Comparison of ENCODE assay signal across 14 mouse cellular contexts in genomic region chr12:73715954-73716731, GRCm38 (mm10).
DNase-seq lines count a peak whose midpoint lies in the region; ATAC-seq and TF ChIP-seq lines count a peak whose summit lies in the region.
"Had no signal": no experiment of that assay in that cellular context is flagged by ENCODE, and none has a peak within 500 bp of the region (broad histone marks: within the 10 kb centered on the region; RNA-seq: fewer than 3 reads in every experiment).

No protein-coding gene starts in this region.

- H3K9ac ChIP-seq in lung, embryonic 14.5 days, result no peak overlapping the region
- no peak overlapping the region for H3K9ac ChIP-seq in intestine, postnatal 0 days (ENCODE audit: low read depth, low read length)
- H3K9ac ChIP-seq: limb, embryonic 13.5 days had no signal

- H3K36me3 ChIP-seq in lung, embryonic 14.5 days (ENCODE audit: insufficient read depth), result no peaks in the 10 kb centered on the region
- H3K36me3 ChIP-seq in intestine, postnatal 0 days (ENCODE audit: control insufficient read depth, insufficient read depth), result no peaks in the 10 kb centered on the region
- H3K36me3 ChIP-seq: limb, embryonic 13.5 days had no signal

- no peak overlapping the region for H3K27ac ChIP-seq in lung, embryonic 14.5 days (ENCODE audit: low read depth)
- H3K27ac ChIP-seq in intestine, postnatal 0 days (ENCODE audit: low read depth, low read length), result no peak overlapping the region
- H3K27ac ChIP-seq: limb, embryonic 13.5 days had no signal

- 62% methylated on average over 21 of the region's 21 CpGs for WGBS in lung, embryonic 14.5 days
- WGBS in intestine, postnatal 0 days, result 72% methylated on average over 21 of the region's 21 CpGs

- no peaks in the 10 kb centered on the region for H3K9me3 ChIP-seq in lung, embryonic 14.5 days (ENCODE audit: low read depth, low read length)
- no peaks in the 10 kb centered on the region for H3K9me3 ChIP-seq in intestine, postnatal 0 days (ENCODE audit: control insufficient read depth)
- H3K9me3 ChIP-seq: limb, embryonic 13.5 days had no signal

- peak; percentile 31 for DNase-seq in lung, embryonic 14.5 days
- DNase-seq in lung, postnatal 10 days, result no peak
- DNase-seq in T-cell, adult 2 months (ENCODE audit: low spot score), result peak; percentile 94
- DNase-seq in lung, postnatal 14 days, result peak; percentile 18
- peak; percentile 85 to 92 for DNase-seq in natural killer cell, adult 2 months (ENCODE audit: low spot score in 2 of 2)
- DNase-seq in embryo, embryonic 11 days, result no peak
- DNase-seq in cerebellum, adult 9-11 months, result no peak
- DNase-seq: adrenal gland, postnatal 36 days; cerebellum, postnatal 14 days; gastrocnemius, postnatal 14 days; right cerebral cortex, postnatal 14 days; thymus, postnatal 25 days had no signal

- no peaks in the 10 kb centered on the region for H3K27me3 ChIP-seq in lung, embryonic 14.5 days (ENCODE audit: insufficient read depth, low read length)
- H3K27me3 ChIP-seq in intestine, postnatal 0 days (replicated peaks; ENCODE audit: control insufficient read depth, insufficient read depth, low read length), result no peaks in the 10 kb centered on the region
- H3K27me3 ChIP-seq: limb, embryonic 13.5 days had no signal

- ATAC-seq in lung, embryonic 14.5 days (ENCODE audit: insufficient read depth), result no peak
- no peak for ATAC-seq in intestine, postnatal 0 days

- H3K4me2 ChIP-seq in lung, embryonic 14.5 days, result no peak overlapping the region
- no peak overlapping the region for H3K4me2 ChIP-seq in intestine, postnatal 0 days (replicated peaks; ENCODE audit: low read depth)
- H3K4me2 ChIP-seq: limb, embryonic 13.5 days had no signal

- TF ChIP-seq CTCF in lung, embryonic 14.5 days (IDR thresholded peaks at IDR 0.05; ENCODE audit: low read depth), result no peak
- no peak for TF ChIP-seq CTCF in intestine, postnatal 0 days (IDR thresholded peaks at IDR 0.05; ENCODE audit: low read depth)

- no peak overlapping the region for H3K4me3 ChIP-seq in lung, embryonic 14.5 days (ENCODE audit: low read depth, low read length)
- H3K4me3 ChIP-seq in intestine, postnatal 0 days (ENCODE audit: low read depth, low read length), result no peak overlapping the region
- H3K4me3 ChIP-seq: limb, embryonic 13.5 days had no signal

- H3K4me1 ChIP-seq in lung, embryonic 14.5 days (ENCODE audit: insufficient read depth), result no peaks in the 10 kb centered on the region
- H3K4me1 ChIP-seq in intestine, postnatal 0 days (replicated peaks; ENCODE audit: control insufficient read depth, insufficient read depth, low read length), result no peaks in the 10 kb centered on the region

Comparison
In these comparisons a context has a peak if more than half of its experiments do, and no peak if none do; other contexts are left out.
1. DNase-seq: peak in lung, embryonic 14.5 days (single experiment), T-cell, adult 2 months (single experiment), lung, postnatal 14 days (single experiment) and natural killer cell, adult 2 months (2 of 2); none in lung, postnatal 10 days (single experiment), embryo, embryonic 11 days (single experiment) and cerebellum, adult 9-11 months (single experiment).